Comparison of ENCODE assay signal across 7 mouse cellular contexts in genomic region chr15:102736127-102736944, GRCm38 (mm10). TPM values are rescaled to one million over a fixed set of nuclear protein-coding genes. Genes with fewer than 3 reads are reported as not detected.
DNase-seq lines count a peak whose midpoint lies in the region; ATAC-seq lines count a peak whose summit lies in the region.

No protein-coding gene starts in this region.

- peak overlapping the region; percentile 40 for H3K9ac ChIP-seq in lung, embryonic 16.5 days (ENCODE audit: low read length)
- H3K9ac ChIP-seq in hindbrain, embryonic 14.5 days: peak overlapping the region; percentile 41
- no peak overlapping the region for H3K9ac ChIP-seq in liver, embryonic 16.5 days (ENCODE audit: low read depth, low read length)

- H3K4me1 ChIP-seq in lung, embryonic 16.5 days (replicated peaks; ENCODE audit: control insufficient read depth, insufficient read depth, low read length): no peaks in the 10 kb centered on the region; the same call in 1 of the 2 replicates
- H3K4me1 ChIP-seq in hindbrain, embryonic 14.5 days (replicated peaks; ENCODE audit: control insufficient read depth, insufficient read depth, low read length): peaks cover 30% of the 10 kb centered on the region
- no peaks in the 10 kb centered on the region for H3K4me1 ChIP-seq in liver, embryonic 16.5 days (ENCODE audit: control insufficient read depth, low read depth, low read length)

- H3K4me3 ChIP-seq in lung, embryonic 16.5 days (ENCODE audit: low read length): peak overlapping the region; percentile 28
- H3K4me3 ChIP-seq in hindbrain, embryonic 14.5 days (replicated peaks; ENCODE audit: low read length): peak overlapping the region; percentile 11
- no peak overlapping the region for H3K4me3 ChIP-seq in liver, embryonic 16.5 days (ENCODE audit: low read depth, low read length)

- WGBS in lung, embryonic 16.5 days: 12% methylated on average over 33 of the region's 36 CpGs
- 14% methylated on average over 35 of the region's 36 CpGs for WGBS in hindbrain, embryonic 14.5 days
- WGBS in liver, embryonic 16.5 days (ENCODE audit: insufficient replicate concordance): 11% methylated on average over 32 of the region's 36 CpGs

- DNase-seq in lung, postnatal 25 days (ENCODE audit: low spot score): no peak
- peak; percentile 59 for DNase-seq in embryo, embryonic 10 days (ENCODE audit: low spot score)
- DNase-seq in hindbrain, embryonic 14.5 days (ENCODE audit: low spot score): peak; percentile 71
- DNase-seq in ovary, postnatal 14 days (ENCODE audit: low spot score): no peak

- no peak; the same call in 1 of the 2 replicates for ATAC-seq in lung, embryonic 16.5 days (ENCODE audit: low read depth)
- peak; percentile 43; the same call in 1 of the 2 replicates for ATAC-seq in hindbrain, embryonic 14.5 days (ENCODE audit: low FRiP score)
- no peak for ATAC-seq in liver, embryonic 16.5 days (ENCODE audit: low read depth)
- no peak for ATAC-seq in megakaryocyte-erythroid progenitor cell, adult 5-6 weeks (replicated peaks; ENCODE audit: low FRiP score, low TSS enrichment, poor library complexity, severe bottlenecking)

- peak overlapping the region; percentile 53 for H3K4me2 ChIP-seq in lung, embryonic 16.5 days (ENCODE audit: low read depth, low read length)
- H3K4me2 ChIP-seq in hindbrain, embryonic 14.5 days (replicated peaks): peak overlapping the region; percentile 41
- H3K4me2 ChIP-seq in liver, embryonic 16.5 days (ENCODE audit: low read depth, low read length): peak overlapping the region; percentile 25

- H3K36me3 ChIP-seq in lung, embryonic 16.5 days (ENCODE audit: control insufficient read depth, insufficient read depth, low read length): no peaks in the 10 kb centered on the region
- no peaks in the 10 kb centered on the region for H3K36me3 ChIP-seq in hindbrain, embryonic 14.5 days (replicated peaks; ENCODE audit: control insufficient read depth, insufficient read depth)
- no peaks in the 10 kb centered on the region for H3K36me3 ChIP-seq in liver, embryonic 16.5 days (ENCODE audit: control insufficient read depth, insufficient read depth)

- H3K9me3 ChIP-seq in lung, embryonic 16.5 days (ENCODE audit: control insufficient read depth, low read length): no peaks in the 10 kb centered on the region
- H3K9me3 ChIP-seq in hindbrain, embryonic 14.5 days (ENCODE audit: control insufficient read depth, low read length): no peaks in the 10 kb centered on the region
- H3K9me3 ChIP-seq in liver, embryonic 16.5 days (replicated peaks; ENCODE audit: control insufficient read depth, low read length): no peaks in the 10 kb centered on the region

- H3K27me3 ChIP-seq in lung, embryonic 16.5 days (ENCODE audit: control insufficient read depth, insufficient read depth, low read depth, low read length): peaks cover 33% of the 10 kb centered on the region
- H3K27me3 ChIP-seq in hindbrain, embryonic 14.5 days (ENCODE audit: control insufficient read depth, insufficient read depth, low read length): no peaks in the 10 kb centered on the region
- H3K27me3 ChIP-seq in liver, embryonic 16.5 days (ENCODE audit: control insufficient read depth, insufficient read depth, low read depth, low read length): peaks cover 16% of the 10 kb centered on the region

- H3K27ac ChIP-seq in lung, embryonic 16.5 days (ENCODE audit: low read length): no peak overlapping the region
- H3K27ac ChIP-seq in hindbrain, embryonic 14.5 days: peak overlapping the region; percentile 79
- H3K27ac ChIP-seq in liver, embryonic 16.5 days (ENCODE audit: low read length): no peak overlapping the region

RNA-seq across cellular contexts. Expression of gene Calcoco1, which starts 14.4 kb away (rescaled TPM):
- polyA plus RNA-seq in lung, embryonic 16.5 days (2015; fragmentation: Nextera tagmentation; extraction: Ambion mirVana): 61.7 and 68.5 TPM in 2 replicates
- 32.2 and 33.1 TPM in 2 replicates for polyA plus RNA-seq in hindbrain, embryonic 14.5 days (2014; fragmentation: Nextera tagmentation; extraction: Ambion mirVana)
- polyA plus RNA-seq in liver, embryonic 16.5 days (2015; fragmentation: Nextera tagmentation; extraction: Ambion mirVana): 17.9 and 18.2 TPM in 2 replicates
- 11.3 and 14.1 TPM in 2 replicates for total RNA-seq in megakaryocyte-erythroid progenitor cell, adult 5-6 weeks (2014; fragmentation: Nextera tagmentation)
- total RNA-seq in megakaryocyte-erythroid progenitor cell, adult 5-6 weeks (2017): 12.6 and 20.3 TPM in 2 replicates

Comparison
In these comparisons a context has a peak if more than half of its experiments do, and no peak if none do; other contexts are left out.
1. DNase-seq: peak in embryo, embryonic 10 days (single experiment) and hindbrain, embryonic 14.5 days (single experiment); none in lung, postnatal 25 days (single experiment) and ovary, postnatal 14 days (single experiment).
2. Peak in every context shown above with its lines, with median percentiles within 50 percentile points of each other: H3K4me2 ChIP-seq.